Mouse (Mus musculus) hindbrain, embryonic 12.5 days (tissue): Measurements from ENCODE around the gene Repin1. TPM values are rescaled to one million over a fixed set of nuclear protein-coding genes. Genes with fewer than 3 reads are reported as not detected.

Experiments used
- polyA plus RNA-seq: library from polyadenylated mRNA; unstranded; fragments of >200 nt; fragmentation: Nextera tagmentation; extraction: Ambion mirVana; gene quantifications from 2 replicates; pipeline ENCODE4 v1.2.1, GENCODE M21; 2016

Repin1 gene
- polyA plus RNA-seq, 1 experiment from 2014 or later, result 43.9 TPM

Other genes starting within 250 kb of the Repin1 start
- 29.9 and 32.4 TPM in 2 replicates for gene Krba1, start 198.3 kb upstream of the Repin1 start, polyA plus RNA-seq
- 21.2 and 22.2 TPM in 2 replicates for gene Zfp467, start 148.1 kb upstream of the Repin1 start, polyA plus RNA-seq
- 0.34 and 0.40 TPM in 2 replicates for gene Sspo, start 145.7 kb upstream of the Repin1 start, polyA plus RNA-seq
- 74.7 and 75.0 TPM in 2 replicates for gene Atp6v0e2, start 56.3 kb upstream of the Repin1 start, polyA plus RNA-seq
- 19.7 and 22.5 TPM in 2 replicates for gene Lrrc61, start 39.1 kb upstream of the Repin1 start, polyA plus RNA-seq
- gene Rarres2, start 21.1 kb upstream of the Repin1 start, polyA plus RNA-seq, result 1.8 and 3.3 TPM in 2 replicates
- gene Gm45021, start 4.3 kb upstream of the Repin1 start, polyA plus RNA-seq, result not detected in 2 replicates
- not detected in 2 replicates for gene Gm44965, start 58 bp downstream of the Repin1 start, polyA plus RNA-seq
- 12.7 and 14.6 TPM in 2 replicates for gene Zfp775, start 8.2 kb downstream of the Repin1 start, polyA plus RNA-seq
- gene AI854703, start 32.9 kb downstream of the Repin1 start, polyA plus RNA-seq, result 2.6 and 3.1 TPM in 2 replicates
- gene Gimap8, start 53.4 kb downstream of the Repin1 start, polyA plus RNA-seq, result 1.0 and 1.1 TPM in 2 replicates
- 3.7 and 4.4 TPM in 2 replicates for gene Gimap9, start 82.2 kb downstream of the Repin1 start, polyA plus RNA-seq
- gene Gimap4, start 90.7 kb downstream of the Repin1 start, polyA plus RNA-seq, result 4.2 and 5.4 TPM in 2 replicates
- 8.5 and 9.6 TPM in 2 replicates for gene Gimap6, start 114.3 kb downstream of the Repin1 start, polyA plus RNA-seq
- gene Gm28053, start 124.7 kb downstream of the Repin1 start, polyA plus RNA-seq, result 1.7 TPM in 1 of 2 replicates, not detected in the other
- not detected in 2 replicates for gene Gimap7, start 124.7 kb downstream of the Repin1 start, polyA plus RNA-seq
- gene Gimap1, start 145.2 kb downstream of the Repin1 start, polyA plus RNA-seq, result 5.4 and 6.7 TPM in 2 replicates
- 0.97 and 1.6 TPM in 2 replicates for gene Gimap5, start 152.3 kb downstream of the Repin1 start, polyA plus RNA-seq
- gene Gimap3, start 177.0 kb downstream of the Repin1 start, polyA plus RNA-seq, result not detected in 2 replicates
- gene Tmem176a, start 247.0 kb downstream of the Repin1 start, polyA plus RNA-seq, result 26.5 and 28.5 TPM in 2 replicates
- gene Tmem176b, start 247.6 kb downstream of the Repin1 start, polyA plus RNA-seq, result 114 and 118 TPM in 2 replicates